ENCODE assay signal across 8 mouse cellular contexts in genomic region chr11:69369215-69369989, GRCm38 (mm10). TPM values are rescaled to one million over a fixed set of nuclear protein-coding genes. Genes with fewer than 3 reads are reported as not detected.
DNase-seq lines count a peak whose midpoint lies in the region; ATAC-seq and TF ChIP-seq lines count a peak whose summit lies in the region.

TSS of gene Chd3 (minus strand) at chr11:69369406.

- H3K4me3 ChIP-seq in kidney, embryonic 16.5 days (ENCODE audit: low read length) = peak within 1 kb of the TSS; percentile 88
- H3K4me3 ChIP-seq in forebrain, embryonic 13.5 days = peak within 1 kb of the TSS; percentile 90
- peak within 1 kb of the TSS; percentile 79 for H3K4me3 ChIP-seq in hindbrain, postnatal 0 days (ENCODE audit: low read length)
- H3K4me3 ChIP-seq in liver, postnatal 0 days (ENCODE audit: low read depth, low read length) = peak within 1 kb of the TSS; percentile 83
- H3K4me3 ChIP-seq in stomach, embryonic 14.5 days (ENCODE audit: low read depth, low read length) = peak within 1 kb of the TSS; percentile 89

- DNase-seq in kidney, adult 18-20 months = no peak
- no peak for DNase-seq in Patski (ENCODE audit: low read depth, low spot score)
- DNase-seq in hindbrain, postnatal 0 days (ENCODE audit: low spot score) = peak; percentile 39
- DNase-seq in liver, postnatal 0 days = no peak
- no peak for DNase-seq in spleen, adult 18-20 months

- ATAC-seq in kidney, embryonic 16.5 days (ENCODE audit: low FRiP score, low TSS enrichment) = no peak
- ATAC-seq in Patski = no peak
- ATAC-seq in forebrain, embryonic 13.5 days = no peak
- no peak for ATAC-seq in hindbrain, postnatal 0 days
- ATAC-seq in liver, postnatal 0 days = no peak
- ATAC-seq in stomach, embryonic 14.5 days (ENCODE audit: insufficient number of reproducible peaks, insufficient read depth, low FRiP score, low read depth) = no peak

- TF ChIP-seq CTCF in Patski (IDR thresholded peaks at IDR 0.05) = no peak
- TF ChIP-seq CTCF in hindbrain, postnatal 0 days (IDR thresholded peaks at IDR 0.05; ENCODE audit: low read depth) = no peak
- TF ChIP-seq CTCF in liver, postnatal 0 days (IDR thresholded peaks at IDR 0.05; ENCODE audit: low read depth) = no peak

- CTCF ChIA-PET in Patski (lab: Charles Lee) = interaction anchor here (0.9 to 1.3 kb wide), 3 partner anchors 10 to 100 kb away, joined by 3 read pairs; no protein-coding TSS in a partner anchor

- no peak for TF ChIP-seq EP300 in liver, postnatal 0 days (IDR thresholded peaks at IDR 0.05; ENCODE audit: low read depth)

- no peaks in the 10 kb centered on the region for H3K9me3 ChIP-seq in kidney, embryonic 16.5 days (ENCODE audit: low read length)
- H3K9me3 ChIP-seq in forebrain, embryonic 13.5 days (replicated peaks) = no peaks in the 10 kb centered on the region
- H3K9me3 ChIP-seq in hindbrain, postnatal 0 days (ENCODE audit: low read length) = no peaks in the 10 kb centered on the region
- H3K9me3 ChIP-seq in liver, postnatal 0 days (ENCODE audit: low read length) = no peaks in the 10 kb centered on the region
- no peaks in the 10 kb centered on the region for H3K9me3 ChIP-seq in stomach, embryonic 14.5 days (ENCODE audit: control insufficient read depth, low read depth, low read length)

- H3K4me1 ChIP-seq in kidney, embryonic 16.5 days (ENCODE audit: insufficient read depth, low read length) = peaks cover 56% of the 10 kb centered on the region
- peaks cover 69% of the 10 kb centered on the region for H3K4me1 ChIP-seq in forebrain, embryonic 13.5 days
- H3K4me1 ChIP-seq in hindbrain, postnatal 0 days (ENCODE audit: insufficient read depth, low read length) = peaks cover 26% of the 10 kb centered on the region
- peaks cover 51% of the 10 kb centered on the region for H3K4me1 ChIP-seq in liver, postnatal 0 days (ENCODE audit: insufficient read depth)
- H3K4me1 ChIP-seq in stomach, embryonic 14.5 days (ENCODE audit: control insufficient read depth, insufficient read depth, low read length) = peaks cover 49% of the 10 kb centered on the region

- WGBS in kidney, embryonic 16.5 days = under 1% methylated on average over 18 of the region's 34 CpGs
- WGBS in forebrain, embryonic 13.5 days = 2% methylated on average over 15 of the region's 34 CpGs
- WGBS in hindbrain, postnatal 0 days = 2% methylated on average over 23 of the region's 34 CpGs
- WGBS in liver, postnatal 0 days (ENCODE audit: insufficient replicate concordance) = 6% methylated on average over 24 of the region's 34 CpGs
- under 1% methylated on average over 11 of the region's 34 CpGs for WGBS in stomach, embryonic 14.5 days

- H3K4me2 ChIP-seq in kidney, embryonic 16.5 days (replicated peaks; ENCODE audit: low read depth, low read length) = peak within 1 kb of the TSS; percentile 76
- H3K4me2 ChIP-seq in forebrain, embryonic 13.5 days = peak within 1 kb of the TSS; percentile 98
- peak within 1 kb of the TSS; percentile 93 for H3K4me2 ChIP-seq in hindbrain, postnatal 0 days (ENCODE audit: low read depth, low read length)
- H3K4me2 ChIP-seq in liver, postnatal 0 days (ENCODE audit: low read depth, low read length) = peak within 1 kb of the TSS; percentile 87
- peak within 1 kb of the TSS; percentile 98 for H3K4me2 ChIP-seq in stomach, embryonic 14.5 days (replicated peaks; ENCODE audit: low read depth, low read length)

- H3K36me3 ChIP-seq in kidney, embryonic 16.5 days (ENCODE audit: insufficient read depth, low read length) = peaks cover 13% of the 10 kb centered on the region
- peaks cover 6% of the 10 kb centered on the region; the same call in 1 of the 2 replicates for H3K36me3 ChIP-seq in forebrain, embryonic 13.5 days (ENCODE audit: poor library complexity, severe bottlenecking)
- no peaks in the 10 kb centered on the region for H3K36me3 ChIP-seq in hindbrain, postnatal 0 days (ENCODE audit: insufficient read depth, low read length)
- H3K36me3 ChIP-seq in liver, postnatal 0 days (replicated peaks; ENCODE audit: insufficient read depth, low read length) = no peaks in the 10 kb centered on the region
- peaks cover 11% of the 10 kb centered on the region; the same call in 1 of the 2 replicates for H3K36me3 ChIP-seq in stomach, embryonic 14.5 days (ENCODE audit: control insufficient read depth, insufficient read depth, low read length)

- H3K9ac ChIP-seq in kidney, embryonic 16.5 days (replicated peaks; ENCODE audit: low read length) = peak within 1 kb of the TSS; percentile 100
- H3K9ac ChIP-seq in forebrain, embryonic 13.5 days = peak within 1 kb of the TSS; percentile 100
- peak within 1 kb of the TSS; percentile 99 for H3K9ac ChIP-seq in hindbrain, postnatal 0 days (replicated peaks; ENCODE audit: low read length)
- peak within 1 kb of the TSS; percentile 92 for H3K9ac ChIP-seq in liver, postnatal 0 days (replicated peaks)
- H3K9ac ChIP-seq in stomach, embryonic 14.5 days (replicated peaks; ENCODE audit: low read depth, low read length) = peak within 1 kb of the TSS; percentile 100

- peak within 1 kb of the TSS; percentile 100 for H3K27ac ChIP-seq in kidney, embryonic 16.5 days (ENCODE audit: low read length)
- H3K27ac ChIP-seq in forebrain, embryonic 13.5 days = peak within 1 kb of the TSS; percentile 99
- H3K27ac ChIP-seq in hindbrain, postnatal 0 days = peak within 1 kb of the TSS; percentile 98
- peak within 1 kb of the TSS; percentile 91 for H3K27ac ChIP-seq in liver, postnatal 0 days (ENCODE audit: low read depth)
- H3K27ac ChIP-seq in stomach, embryonic 14.5 days (ENCODE audit: low read length) = peak within 1 kb of the TSS; percentile 100

- no peaks in the 10 kb centered on the region for H3K27me3 ChIP-seq in kidney, embryonic 16.5 days (ENCODE audit: insufficient read depth, low read length)
- no peaks in the 10 kb centered on the region for H3K27me3 ChIP-seq in Patski
- no peaks in the 10 kb centered on the region for H3K27me3 ChIP-seq in forebrain, embryonic 13.5 days
- H3K27me3 ChIP-seq in hindbrain, postnatal 0 days (ENCODE audit: insufficient read depth, low read length) = no peaks in the 10 kb centered on the region
- peaks cover 20% of the 10 kb centered on the region for H3K27me3 ChIP-seq in liver, postnatal 0 days (ENCODE audit: insufficient read depth, low read length)
- no peaks in the 10 kb centered on the region for H3K27me3 ChIP-seq in stomach, embryonic 14.5 days (ENCODE audit: control insufficient read depth, insufficient read depth, low read length)

- POLR2A ChIA-PET in Patski (lab: Charles Lee) = interaction anchor here (0.6 to 1.1 kb wide), 6 partner anchors 13 to 269 kb away, joined by 3 to 5 read pairs (median 3); no protein-coding TSS in a partner anchor

- in situ Hi-C loops in Patski (cut with MboI; ENCODE audit: low pct_unique_long_range_greater_than_20kb) = no loop called here

RNA-seq across cellular contexts. Expression of gene Chd3, which starts in this region (rescaled TPM):
- 58.6 and 67.2 TPM in 2 replicates for polyA plus RNA-seq in kidney, embryonic 16.5 days (2015; fragmentation: Nextera tagmentation; extraction: Ambion mirVana)
- 295 TPM for polyA plus RNA-seq in Patski (2021)
- 104 and 106 TPM in 2 replicates for polyA plus RNA-seq in forebrain, embryonic 13.5 days (2015; fragmentation: Nextera tagmentation; extraction: Ambion mirVana)
- 252 and 255 TPM in 2 replicates for total RNA-seq in hindbrain, postnatal 0 days (2014; rRNA removed)
- 46.6 and 49.7 TPM in 2 replicates for polyA plus RNA-seq in hindbrain, postnatal 0 days (2015; fragmentation: Nextera tagmentation; extraction: Ambion mirVana)
- polyA plus RNA-seq in liver, postnatal 0 days (2015; fragmentation: Nextera tagmentation; extraction: Ambion mirVana) = 7.8 and 8.7 TPM in 2 replicates
- polyA plus RNA-seq in stomach, embryonic 14.5 days (2014; fragmentation: Nextera tagmentation; extraction: Ambion mirVana) = 85.3 and 87.4 TPM in 2 replicates
